Mouse (Mus musculus) thymus, postnatal 10 days (tissue): Measurements from ENCODE around the gene Dusp8.

ENCODE experiments used
- DNase-seq, 2 experiments: peaks; one replicate each; pipeline ENCODE4 v3.0.0; 2021; ENCODE audit warnings: low spot score in 2 of 2

Dusp8 gene

GRCm38 (mm10) chr7:142086159-142086905, 9.3 kb downstream of the Dusp8 start:
- DNase-seq, result no peak

GRCm38 (mm10) chr7:142084820-142085219, 10.8 kb downstream of the Dusp8 start:
- no peak for DNase-seq

- DNase-seq, result no peak
Measured at GRCm38 (mm10) chr7:142084395-142084794, 11.2 kb downstream of the Dusp8 start.

- DNase-seq, result no peak
Measured at GRCm38 (mm10) chr7:142083588-142084317, 11.9 kb downstream of the Dusp8 start.

GRCm38 (mm10) chr7:142082607-142083006, 13.0 kb downstream of the Dusp8 start:
- no peak for DNase-seq

GRCm38 (mm10) chr7:142082179-142082578, 13.5 kb downstream of the Dusp8 start:
- no peak for DNase-seq

- DNase-seq, result no peak
Measured at GRCm38 (mm10) chr7:142081736-142082135, 13.9 kb downstream of the Dusp8 start.

- DNase-seq, result no peak
Measured at GRCm38 (mm10) chr7:142080876-142081275, 14.8 kb downstream of the Dusp8 start.

GRCm38 (mm10) chr7:142079365-142079764, 16.3 kb downstream of the Dusp8 start:
- DNase-seq, result no peak

- no peak for DNase-seq
Measured at GRCm38 (mm10) chr7:142077138-142077537, 18.5 kb downstream of the Dusp8 start.

- no peak for DNase-seq
Measured at GRCm38 (mm10) chr7:142074146-142074886, 21.3 kb downstream of the Dusp8 start.

GRCm38 (mm10) chr7:142071717-142072116, 23.9 kb downstream of the Dusp8 start:
- no peak for DNase-seq

- no peak for DNase-seq
Measured at GRCm38 (mm10) chr7:142071212-142071578, 24.4 kb downstream of the Dusp8 start.

- peak in 1 of 2 experiments; percentile 46 for DNase-seq
Measured at GRCm38 (mm10) chr7:142070458-142071211, 25.0 kb downstream of the Dusp8 start.

- no peak for DNase-seq
Measured at GRCm38 (mm10) chr7:142068429-142068828, 27.2 kb downstream of the Dusp8 start.

GRCm38 (mm10) chr7:142060931-142061565, 34.6 kb downstream of the Dusp8 start, which contains the start of gene Mob2:
Gene Mob2, minus strand, starts transcription at chr7:142061065.
- peak; percentile 68 to 81 for DNase-seq

- peak; percentile 8 to 35 for DNase-seq
Measured at GRCm38 (mm10) chr7:142060185-142060930, 35.3 kb downstream of the Dusp8 start.

- no peak for DNase-seq
Measured at GRCm38 (mm10) chr7:142059024-142059423, 36.6 kb downstream of the Dusp8 start.

GRCm38 (mm10) chr7:142057121-142057520, 38.5 kb downstream of the Dusp8 start:
- no peak for DNase-seq

GRCm38 (mm10) chr7:142056601-142057061, 39.0 kb downstream of the Dusp8 start:
- DNase-seq, result no peak
